Mouse (Mus musculus) hindbrain, embryonic 10.5 days (tissue): ENCODE measurements at regions not wholly inside any gene's neighbourhood (a gene's known extent, or its start where the extent isn't known, plus 50 kb on each side); places are given as distances from the start of the nearest gene placed in this dataset.

ENCODE experiments used
- DNase-seq: peaks from one replicate; pipeline ENCODE4 v3.0.0-alpha.2; 2017; ENCODE audit warnings: low spot score
- H3K27ac ChIP-seq: fragments of 300-500 bp; sonication (generic); 2 replicates; pipeline ENCODE4 v1.5.1; 2016; ENCODE audit warnings: mild to moderate bottlenecking, moderate library complexity
- H3K27me3 ChIP-seq: fragments of 300-500 bp; sonication (generic); 2 replicates; pipeline ENCODE4 v1.6.1; 2016; ENCODE audit warnings: mild to moderate bottlenecking; ENCODE audit not compliant: poor library complexity, insufficient read depth, severe bottlenecking
- H3K36me3 ChIP-seq: fragments of 300-500 bp; sonication (generic); 2 replicates; pipeline ENCODE4 v1.6.1; 2016; ENCODE audit warnings: mild to moderate bottlenecking, moderate library complexity
- H3K4me1 ChIP-seq: fragments of 300-500 bp; sonication (generic); replicated peaks from 2 replicates; pipeline ENCODE4 v1.6.1; 2016; ENCODE audit warnings: mild to moderate bottlenecking
- H3K4me3 ChIP-seq: fragments of 300-500 bp; sonication (generic); 2 replicates; pipeline ENCODE4 v1.5.1; 2016; ENCODE audit warnings: mild to moderate bottlenecking, moderate library complexity
- H3K9me3 ChIP-seq: fragments of 300-500 bp; sonication (generic); 2 replicates; pipeline ENCODE4 v1.6.1; 2016; ENCODE audit warnings: mild to moderate bottlenecking, moderate library complexity
- WGBS: fragments of 180-500 bp; shearing (Covaris S2); methylation state at CpG from one replicate; pipeline ENCODE4 v1.1.7; 2016; 5-methylcytosine and 5-hydroxymethylcytosine counted together

GRCm38 (mm10) chr15:87375596-87376194 lies 168.4 kb upstream of the Fam19a5 start:
- peaks cover 16% of the 10 kb centered on the region for H3K27me3 ChIP-seq
- no peak for DNase-seq
- no peaks in the 10 kb centered on the region for H3K9me3 ChIP-seq
- 87% methylated on average over 14 of the region's 14 CpGs for WGBS
- H3K36me3 ChIP-seq, result no peaks in the 10 kb centered on the region
- peaks cover 7% of the 10 kb centered on the region for H3K4me1 ChIP-seq
- no peak overlapping the region for H3K27ac ChIP-seq
- H3K4me3 ChIP-seq, result no peak overlapping the region

DNA sequence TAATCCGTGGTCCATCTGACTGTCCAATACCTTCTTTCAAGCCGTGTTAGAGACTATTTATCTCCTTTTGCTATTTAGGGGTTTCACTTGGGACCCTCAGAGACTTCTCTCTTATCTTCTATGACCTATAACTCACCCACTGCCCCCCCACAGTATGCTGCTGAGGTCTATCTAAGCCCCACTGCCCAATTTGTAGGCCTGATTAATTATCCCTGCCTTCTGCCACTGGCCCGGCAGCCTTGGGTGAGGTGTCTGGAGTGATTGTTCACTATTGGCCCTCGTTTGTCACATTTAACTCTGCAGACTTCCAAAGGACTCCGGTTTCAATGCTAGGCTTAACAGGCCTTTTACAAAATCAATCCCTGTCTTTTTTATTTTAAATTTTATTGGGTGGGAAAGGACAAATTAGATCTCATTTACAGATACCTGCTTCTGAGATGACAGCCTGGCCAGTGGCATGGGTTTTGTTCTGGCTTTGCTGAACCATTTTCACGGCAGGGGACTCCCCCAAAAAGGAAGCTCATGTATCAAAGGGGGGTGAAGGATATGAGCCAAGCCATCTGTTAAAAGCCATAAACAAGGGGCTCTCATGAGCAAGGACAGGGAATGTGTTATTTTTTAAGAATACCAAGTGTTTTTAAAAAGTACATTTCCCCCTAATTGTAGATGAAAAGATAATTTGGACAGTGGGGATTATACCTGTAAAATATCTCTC lies 160.4 kb upstream of the Fam19a5 start:
- 77% methylated on average over 6 of the region's 6 CpGs for WGBS
- no peak overlapping the region for H3K4me3 ChIP-seq
- no peak overlapping the region for H3K27ac ChIP-seq
- peaks cover 32% of the 10 kb centered on the region; the same call in 1 of the 2 replicates for H3K27me3 ChIP-seq
- peaks cover 18% of the 10 kb centered on the region for H3K4me1 ChIP-seq
- no peaks in the 10 kb centered on the region for H3K36me3 ChIP-seq
- no peaks in the 10 kb centered on the region for H3K9me3 ChIP-seq
- no peak for DNase-seq

DNA sequence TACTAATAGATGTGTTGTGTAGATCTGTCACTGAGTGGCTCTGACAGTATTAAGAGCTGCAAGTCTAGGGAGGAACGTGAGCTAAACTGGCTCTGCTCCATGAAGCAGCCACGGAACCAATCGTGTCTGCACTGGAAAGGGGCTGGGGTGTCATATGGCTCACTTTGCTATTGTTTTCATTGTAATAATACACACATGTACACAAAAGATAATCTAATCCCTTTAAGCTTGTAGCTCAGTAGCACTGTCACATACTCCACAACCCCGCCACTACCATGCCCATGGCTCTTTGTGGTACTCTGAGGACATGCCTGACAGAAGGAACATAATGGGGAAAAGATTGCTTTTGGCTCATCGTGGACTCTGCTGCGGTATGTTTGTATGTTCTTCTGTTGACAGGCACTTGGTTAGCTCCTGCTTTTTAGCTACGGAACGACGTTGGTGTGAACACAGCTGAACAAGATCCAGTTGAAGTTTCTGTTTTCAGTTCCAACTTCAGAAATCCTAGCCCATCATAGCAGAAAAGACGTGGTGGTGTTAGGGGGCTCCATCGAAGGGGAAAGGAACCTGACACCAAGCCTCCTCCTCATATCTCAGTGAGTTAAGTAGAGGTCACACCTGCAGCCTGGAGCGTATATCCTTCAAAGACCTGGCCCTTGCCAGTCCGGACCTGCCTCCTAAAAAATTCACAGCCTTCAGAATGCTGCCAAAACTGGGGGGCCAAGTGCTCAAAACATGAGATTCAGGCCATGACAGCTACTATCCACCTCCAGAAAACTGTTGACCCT lies 159.6 kb upstream of the Fam19a5 start:
- peaks cover 24% of the 10 kb centered on the region; the same call in 1 of the 2 replicates for H3K27me3 ChIP-seq
- peaks cover 18% of the 10 kb centered on the region for H3K4me1 ChIP-seq
- no peak overlapping the region for H3K27ac ChIP-seq
- no peak for DNase-seq
- H3K4me3 ChIP-seq, result no peak overlapping the region
- no peaks in the 10 kb centered on the region for H3K9me3 ChIP-seq
- no peaks in the 10 kb centered on the region for H3K36me3 ChIP-seq
- WGBS, result 82% methylated on average over 13 of the region's 13 CpGs

DNA sequence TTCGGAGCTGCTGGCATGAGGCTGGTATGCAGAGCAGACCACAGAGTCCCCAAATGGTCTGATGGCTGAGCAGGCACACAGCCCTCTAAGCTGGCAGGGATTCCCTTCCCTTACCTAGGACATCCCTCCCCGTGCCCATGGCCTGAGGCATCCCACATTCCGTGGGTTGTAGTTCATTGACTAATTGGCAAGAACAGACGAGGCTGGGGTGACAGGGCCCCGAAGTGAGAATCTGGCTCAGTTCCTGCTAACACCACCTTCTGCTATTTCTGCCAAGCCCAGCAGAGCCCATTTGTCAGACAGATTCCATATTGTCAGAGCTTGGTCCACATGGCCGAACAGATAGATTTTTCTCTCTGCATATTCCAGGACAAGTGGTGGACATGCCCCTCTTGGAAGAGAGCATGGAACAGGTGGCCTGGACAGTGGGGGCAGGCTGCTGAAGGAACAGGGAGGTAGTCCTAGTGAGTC lies 157.6 kb upstream of the Fam19a5 start:
- no peak overlapping the region for H3K4me3 ChIP-seq
- H3K9me3 ChIP-seq, result no peaks in the 10 kb centered on the region
- H3K36me3 ChIP-seq, result no peaks in the 10 kb centered on the region
- peaks cover 19% of the 10 kb centered on the region; the same call in 1 of the 2 replicates for H3K27me3 ChIP-seq
- 90% methylated on average over 6 of the region's 6 CpGs for WGBS
- no peak overlapping the region for H3K27ac ChIP-seq
- DNase-seq, result no peak
- peaks cover 9% of the 10 kb centered on the region; the same call in 1 of the 2 replicates for H3K4me1 ChIP-seq

DNA sequence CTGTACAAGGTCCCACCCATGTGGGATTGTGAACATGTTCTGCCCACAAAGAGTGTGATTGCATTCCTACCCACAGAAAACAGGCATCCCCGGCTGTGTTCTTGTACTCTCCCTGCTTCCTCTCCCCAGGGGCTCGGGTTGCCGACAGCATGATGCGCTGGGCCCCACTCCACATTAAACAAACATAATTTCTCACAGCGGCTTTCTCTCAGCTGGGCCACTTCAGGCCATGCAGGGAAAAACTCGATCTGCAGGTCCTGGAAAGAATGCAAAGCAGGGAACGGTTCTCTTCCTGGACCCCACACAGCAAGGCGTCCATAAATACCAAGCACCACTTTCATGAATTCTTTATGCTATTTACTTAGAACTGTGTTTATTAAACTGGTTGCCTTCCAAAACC lies 152.7 kb upstream of the Fam19a5 start:
- Histone ChIP-seq H3K27ac (no peak overlapping the region), H3K27me3 (0 out of 2 replicates have a peak, but pooled peaks cover 1% of the 10 kb centered on the region), H3K4me1 (peaks cover 6% of the 10 kb centered on the region; the same call in 1 of the 2 replicates), H3K9me3 (no peaks in the 10 kb centered on the region), H3K36me3 (no peaks in the 10 kb centered on the region), H3K4me3 (no peak overlapping the region)
- DNase-seq, result no peak
- WGBS, result 48% methylated on average over 8 of the region's 8 CpGs

DNA sequence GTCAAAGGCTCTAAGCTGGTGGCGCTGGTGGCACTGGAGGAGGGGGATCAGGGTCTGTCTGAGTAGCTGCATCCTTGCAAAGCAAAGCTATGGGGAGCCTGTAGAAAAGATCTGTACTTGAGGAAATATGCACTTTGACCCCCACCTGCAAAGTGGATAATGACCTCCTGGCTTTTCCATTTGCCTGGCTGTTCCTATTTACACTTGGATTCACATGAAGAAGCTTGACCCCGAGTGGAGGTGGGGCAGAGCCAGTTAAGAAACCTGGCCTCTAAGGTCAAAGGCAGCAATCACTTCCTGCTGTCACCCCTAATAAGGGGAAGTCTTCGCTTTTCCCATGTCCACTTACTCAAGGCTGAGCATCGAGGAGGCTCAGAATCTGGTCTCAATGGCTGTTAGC lies 145.7 kb upstream of the Fam19a5 start:
- Histone ChIP-seq H3K4me1 (0 out of 2 replicates have a peak, but pooled peaks cover 7% of the 10 kb centered on the region), H3K27me3 (no peaks in the 10 kb centered on the region), H3K36me3 (no peaks in the 10 kb centered on the region), H3K27ac (no peak overlapping the region), H3K4me3 (no peak overlapping the region), H3K9me3 (no peaks in the 10 kb centered on the region)
- 57% methylated on average over 4 of the region's 4 CpGs for whole genome bisulfite sequencing
- DNase-seq, result no peak

DNA sequence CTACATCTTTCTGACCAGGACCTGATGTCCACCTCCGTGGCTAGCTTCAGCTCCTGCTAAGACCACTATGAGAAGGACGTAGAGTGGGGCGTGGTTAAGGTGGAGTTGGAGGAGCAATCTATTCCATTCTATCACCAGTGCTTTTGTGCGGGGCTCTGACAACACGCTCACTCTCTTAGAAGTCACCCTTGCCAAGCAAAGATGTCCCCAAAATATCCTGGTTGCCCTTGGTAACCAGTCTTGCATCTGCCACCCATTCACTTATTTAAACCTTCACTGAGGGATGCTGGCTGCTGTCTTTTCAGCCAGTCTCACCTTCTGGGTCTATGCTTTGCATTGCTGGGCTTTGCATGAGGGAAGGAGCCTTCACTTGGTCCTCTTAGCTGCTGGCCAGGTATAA lies 138.4 kb upstream of the Fam19a5 start:
- H3K9me3 ChIP-seq, result no peaks in the 10 kb centered on the region
- H3K27me3 ChIP-seq, result no peaks in the 10 kb centered on the region
- H3K4me1 ChIP-seq, result no peaks in the 10 kb centered on the region
- H3K36me3 ChIP-seq, result no peaks in the 10 kb centered on the region
- 90% methylated on average over 5 of the region's 5 CpGs for WGBS
- no peak for DNase-seq
- H3K4me3 ChIP-seq, result no peak overlapping the region
- no peak overlapping the region for H3K27ac ChIP-seq

GRCm38 (mm10) chr15:87411978-87412377 lies 132.1 kb upstream of the Fam19a5 start:
- no peaks in the 10 kb centered on the region for H3K9me3 ChIP-seq
- no peak for DNase-seq
- no peak overlapping the region for H3K27ac ChIP-seq
- H3K4me3 ChIP-seq, result no peak overlapping the region
- WGBS, result 72% methylated on average over 12 of the region's 12 CpGs
- H3K36me3 ChIP-seq, result no peaks in the 10 kb centered on the region
- no peaks in the 10 kb centered on the region for H3K4me1 ChIP-seq
- no peaks in the 10 kb centered on the region for H3K27me3 ChIP-seq

- Histone ChIP-seq H3K9me3 (no peaks in the 10 kb centered on the region), H3K4me1 (no peaks in the 10 kb centered on the region), H3K36me3 (no peaks in the 10 kb centered on the region), H3K4me3 (no peak overlapping the region), H3K27me3 (no peaks in the 10 kb centered on the region), H3K27ac (no peak overlapping the region)
- 91% methylated on average over 7 of the region's 7 CpGs for WGBS
- no peak for DNase-seq
These were observed 128.1 kb upstream of the Fam19a5 start for GRCm38 (mm10) chr15:87415996-87416395.

DNA sequence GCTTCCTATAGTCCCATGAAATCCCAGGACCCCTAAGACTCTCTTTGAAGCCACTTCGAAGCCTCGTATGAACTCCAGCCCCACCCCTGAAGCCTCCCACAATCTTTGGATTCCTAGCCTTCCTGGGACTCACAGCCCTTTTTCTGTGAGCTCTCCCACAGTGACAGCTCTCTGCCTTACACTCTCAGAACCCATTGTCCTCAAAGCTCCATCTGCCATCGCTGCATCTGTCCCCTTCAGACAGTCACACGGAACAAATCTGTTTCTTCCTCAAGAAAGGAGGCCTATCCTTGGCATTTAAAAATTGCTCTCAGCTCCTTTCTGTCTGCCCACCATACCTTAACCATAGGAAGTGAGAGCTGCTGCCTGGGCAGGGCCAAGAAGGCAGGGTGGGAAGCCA lies 122.4 kb upstream of the Fam19a5 start:
- Histone ChIP-seq H3K36me3 (no peaks in the 10 kb centered on the region), H3K27ac (no peak overlapping the region), H3K4me1 (peaks cover 11% of the 10 kb centered on the region), H3K4me3 (no peak overlapping the region), H3K27me3 (no peaks in the 10 kb centered on the region), H3K9me3 (no peaks in the 10 kb centered on the region)
- 79% methylated on average over 4 of the region's 4 CpGs for WGBS
- no peak for DNase-seq

- Histone ChIP-seq H3K27me3 (no peaks in the 10 kb centered on the region), H3K4me1 (no peaks in the 10 kb centered on the region), H3K36me3 (no peaks in the 10 kb centered on the region), H3K27ac (no peak overlapping the region), H3K4me3 (no peak overlapping the region), H3K9me3 (no peaks in the 10 kb centered on the region)
- DNase-seq, result no peak
- 89% methylated on average over 6 of the region's 6 CpGs for WGBS
These were observed 110.8 kb upstream of the Fam19a5 start for GRCm38 (mm10) chr15:87433306-87433705.

DNA sequence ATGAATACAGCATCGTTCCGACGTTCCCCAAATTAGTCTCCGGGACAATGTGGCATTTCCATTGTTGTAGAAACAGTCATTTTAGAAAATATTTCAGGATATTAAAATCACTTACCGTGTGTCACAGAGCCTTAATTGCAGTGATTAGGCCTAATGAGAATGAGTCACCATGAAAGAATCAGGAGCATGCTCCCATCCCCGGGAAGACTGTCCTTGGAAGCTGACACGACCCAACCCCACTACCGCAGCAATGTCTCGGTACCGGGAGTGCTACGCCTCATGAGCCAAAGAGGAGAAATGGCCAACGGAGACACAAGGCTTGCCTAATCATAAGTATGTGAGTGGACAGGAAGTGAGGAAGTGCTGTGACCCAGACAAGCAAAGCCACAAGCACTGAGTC lies 110.2 kb upstream of the Fam19a5 start:
- Histone ChIP-seq H3K9me3 (no peaks in the 10 kb centered on the region), H3K27me3 (no peaks in the 10 kb centered on the region), H3K4me1 (no peaks in the 10 kb centered on the region), H3K36me3 (no peaks in the 10 kb centered on the region), H3K27ac (no peak overlapping the region), H3K4me3 (no peak overlapping the region)
- 92% methylated on average over 12 of the region's 12 CpGs for WGBS
- DNase-seq, result no peak

DNA sequence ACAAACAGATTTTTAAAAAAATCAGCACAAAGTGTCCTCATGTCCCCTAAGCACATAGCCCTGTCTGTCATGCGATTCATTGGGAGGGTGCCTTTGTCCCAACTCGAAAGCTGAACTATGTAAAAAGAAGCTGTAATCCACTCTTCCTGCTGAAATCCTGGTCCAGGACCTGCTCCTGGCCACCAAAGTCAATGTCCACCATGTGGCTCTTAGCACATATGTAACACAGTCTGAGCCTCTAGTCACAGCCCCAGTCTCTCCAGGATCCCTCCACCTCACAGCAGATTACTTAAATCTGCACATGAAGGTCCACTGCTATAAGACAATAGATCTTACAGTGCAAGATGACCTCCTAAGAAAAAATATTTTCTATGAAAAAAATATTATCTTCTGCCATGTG lies 108.5 kb upstream of the Fam19a5 start:
- no peaks in the 10 kb centered on the region for H3K27me3 ChIP-seq
- no peak overlapping the region for H3K4me3 ChIP-seq
- no peaks in the 10 kb centered on the region for H3K36me3 ChIP-seq
- 92% methylated on average over 2 of the region's 2 CpGs for WGBS
- no peaks in the 10 kb centered on the region for H3K4me1 ChIP-seq
- H3K27ac ChIP-seq, result no peak overlapping the region
- DNase-seq, result no peak
- H3K9me3 ChIP-seq, result no peaks in the 10 kb centered on the region
